In the genomic region with DNA sequence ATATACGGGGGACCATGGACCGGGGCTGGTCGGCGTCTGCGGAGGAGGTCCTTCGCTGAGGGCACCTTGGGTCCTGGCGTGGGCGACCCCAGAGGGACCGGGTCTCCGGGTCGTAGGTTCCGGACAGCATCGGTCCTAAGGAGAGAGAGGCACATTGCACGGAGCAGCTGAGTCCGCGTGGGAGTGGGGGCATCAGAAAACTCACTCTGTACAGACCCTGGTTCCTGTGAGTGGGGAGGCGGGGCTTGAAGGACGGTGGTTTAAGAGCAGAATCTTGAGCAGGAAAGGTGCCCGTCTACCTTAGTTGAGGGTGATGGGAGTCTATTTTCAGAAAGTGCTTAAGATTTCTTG, we compare ENCODE assay signal across 8 mouse cellular contexts. TPM values are rescaled to one million over a fixed set of nuclear protein-coding genes. Genes with fewer than 3 reads are reported as not detected.
DNase-seq lines count a peak whose midpoint lies in the region; ATAC-seq and TF ChIP-seq lines count a peak whose summit lies in the region.

No protein-coding gene starts in this region.

- under 1% methylated on average over 19 of the region's 19 CpGs for WGBS in kidney, adult 2 months
- under 1% methylated on average over 19 of the region's 19 CpGs for WGBS in forebrain, embryonic 14.5 days
- WGBS in limb, embryonic 15.5 days = 2% methylated on average over 19 of the region's 19 CpGs
- whole genome bisulfite sequencing in neural tube, embryonic 15.5 days = 0% methylated on average over 19 of the region's 19 CpGs

- H3K4me3 ChIP-seq in kidney, adult 2 months (ENCODE audit: insufficient read depth, low read depth, low read length) = peak overlapping the region; percentile 81
- H3K4me3 ChIP-seq in forebrain, embryonic 14.5 days (ENCODE audit: low read depth, low read length) = peak overlapping the region; percentile 91
- H3K4me3 ChIP-seq in limb, embryonic 15.5 days = peak overlapping the region; percentile 83
- H3K4me3 ChIP-seq in neural tube, embryonic 15.5 days (replicated peaks) = peak overlapping the region; percentile 87

- H3K9ac ChIP-seq in forebrain, embryonic 14.5 days (ENCODE audit: low read length) = peak overlapping the region; percentile 90
- H3K9ac ChIP-seq in limb, embryonic 15.5 days = peak overlapping the region; percentile 90
- peak overlapping the region; percentile 98 for H3K9ac ChIP-seq in neural tube, embryonic 15.5 days (replicated peaks)

- no peaks in the 10 kb centered on the region for H3K27me3 ChIP-seq in kidney, adult 2 months (replicated peaks; ENCODE audit: control insufficient read depth, insufficient read depth, low read length)
- H3K27me3 ChIP-seq in forebrain, embryonic 14.5 days (replicated peaks; ENCODE audit: control insufficient read depth, insufficient read depth, low read length) = no peaks in the 10 kb centered on the region
- H3K27me3 ChIP-seq in limb, embryonic 15.5 days = no peaks in the 10 kb centered on the region
- no peaks in the 10 kb centered on the region for H3K27me3 ChIP-seq in neural tube, embryonic 15.5 days (replicated peaks)

- no peak for DNase-seq in kidney, adult 2 months
- DNase-seq in kidney, postnatal 10 days = no peak
- DNase-seq in MN1 (ENCODE audit: low spot score) = peak; percentile 16
- no peak for DNase-seq in forebrain, embryonic 14.5 days (ENCODE audit: low spot score)
- no peak for DNase-seq in cerebellum, adult 8-10 months
- no peak for DNase-seq in adrenal gland, adult (ENCODE audit: inconsistent age in 2 of 2, low spot score in 1 of 2)

- no peak; the same call in 1 of the 2 replicates for ATAC-seq in forebrain, embryonic 14.5 days
- peak; percentile 7; the same call in 1 of the 2 replicates for ATAC-seq in limb, embryonic 15.5 days (ENCODE audit: insufficient number of reproducible peaks, low FRiP score, low TSS enrichment, low read depth)
- ATAC-seq in neural tube, embryonic 15.5 days (ENCODE audit: low FRiP score) = peak; percentile 36

- peaks cover 14% of the 10 kb centered on the region; the same call in 1 of the 2 replicates for H3K4me1 ChIP-seq in kidney, adult 2 months (ENCODE audit: control insufficient read depth, insufficient read depth, low read length)
- peaks cover 15% of the 10 kb centered on the region for H3K4me1 ChIP-seq in forebrain, embryonic 14.5 days (ENCODE audit: control insufficient read depth, insufficient read depth, low read length)
- H3K4me1 ChIP-seq in limb, embryonic 15.5 days = peaks cover 21% of the 10 kb centered on the region
- H3K4me1 ChIP-seq in neural tube, embryonic 15.5 days = peaks cover 31% of the 10 kb centered on the region

- H3K36me3 ChIP-seq in kidney, adult 2 months (ENCODE audit: control insufficient read depth, insufficient read depth, low read length) = peaks cover 2% of the 10 kb centered on the region; the same call in 1 of the 2 replicates
- H3K36me3 ChIP-seq in forebrain, embryonic 14.5 days (ENCODE audit: control insufficient read depth, insufficient read depth, low read length) = peaks cover 48% of the 10 kb centered on the region
- peaks cover 40% of the 10 kb centered on the region for H3K36me3 ChIP-seq in limb, embryonic 15.5 days
- H3K36me3 ChIP-seq in neural tube, embryonic 15.5 days = peaks cover 39% of the 10 kb centered on the region

- TF ChIP-seq CTCF in kidney, adult 2 months (conservative IDR thresholded peaks at IDR 0.05; ENCODE audit: insufficient read depth, insufficient read length, low read depth, low read length) = no peak

- peak overlapping the region; percentile 68 for H3K27ac ChIP-seq in kidney, adult 2 months (ENCODE audit: insufficient read depth, low read depth, low read length)
- H3K27ac ChIP-seq in forebrain, embryonic 14.5 days (ENCODE audit: low read depth, low read length) = peak overlapping the region; percentile 88
- H3K27ac ChIP-seq in limb, embryonic 15.5 days = peak overlapping the region; percentile 95
- peak overlapping the region; percentile 98 for H3K27ac ChIP-seq in neural tube, embryonic 15.5 days (replicated peaks)

- H3K4me2 ChIP-seq in forebrain, embryonic 14.5 days (ENCODE audit: low read length) = peak overlapping the region; percentile 69
- peak overlapping the region; percentile 75 for H3K4me2 ChIP-seq in limb, embryonic 15.5 days
- peak overlapping the region; percentile 74 for H3K4me2 ChIP-seq in neural tube, embryonic 15.5 days

- no peaks in the 10 kb centered on the region for H3K9me3 ChIP-seq in forebrain, embryonic 14.5 days (replicated peaks; ENCODE audit: control insufficient read depth, low read length)
- no peaks in the 10 kb centered on the region for H3K9me3 ChIP-seq in limb, embryonic 15.5 days
- no peaks in the 10 kb centered on the region for H3K9me3 ChIP-seq in neural tube, embryonic 15.5 days (replicated peaks)

- TF ChIP-seq POLR2A in kidney, adult 2 months (IDR thresholded peaks at IDR 0.05; ENCODE audit: low read depth, low read length) = no peak

RNA-seq across cellular contexts. Expression of a gene that starts 0.3 kb away (rescaled TPM):
- 17.0 and 20.7 TPM in 2 replicates for polyA plus RNA-seq in kidney, adult 2 months (2012; rRNA removed)
- 70.2 and 91.1 TPM in 2 replicates for polyA plus RNA-seq in forebrain, embryonic 14.5 days (2014; fragmentation: Nextera tagmentation; extraction: Ambion mirVana)
- polyA plus RNA-seq in limb, embryonic 15.5 days (2015; fragmentation: Nextera tagmentation; extraction: Ambion mirVana) = 44.2 and 49.4 TPM in 2 replicates
- 77.0 and 83.6 TPM in 2 replicates for polyA plus RNA-seq in neural tube, embryonic 15.5 days (2015; fragmentation: Nextera tagmentation; extraction: Ambion mirVana)

RNA-seq across cellular contexts. Expression of a gene that starts 0.8 kb away (rescaled TPM):
- 32.0 and 53.8 TPM in 2 replicates for polyA plus RNA-seq in kidney, adult 2 months (2012; rRNA removed)
- polyA plus RNA-seq in forebrain, embryonic 14.5 days (2014; fragmentation: Nextera tagmentation; extraction: Ambion mirVana) = 13.6 and 16.2 TPM in 2 replicates
- 22.9 and 24.5 TPM in 2 replicates for polyA plus RNA-seq in limb, embryonic 15.5 days (2015; fragmentation: Nextera tagmentation; extraction: Ambion mirVana)
- 25.0 and 25.8 TPM in 2 replicates for polyA plus RNA-seq in neural tube, embryonic 15.5 days (2015; fragmentation: Nextera tagmentation; extraction: Ambion mirVana)

RNA-seq across cellular contexts. Expression of a gene that starts 28.8 kb away (rescaled TPM):
- polyA plus RNA-seq in kidney, adult 2 months (2012; rRNA removed) = 50.3 and 93.5 TPM in 2 replicates
- 4.2 and 5.3 TPM in 2 replicates for polyA plus RNA-seq in forebrain, embryonic 14.5 days (2014; fragmentation: Nextera tagmentation; extraction: Ambion mirVana)
- 26.6 and 33.1 TPM in 2 replicates for polyA plus RNA-seq in limb, embryonic 15.5 days (2015; fragmentation: Nextera tagmentation; extraction: Ambion mirVana)
- polyA plus RNA-seq in neural tube, embryonic 15.5 days (2015; fragmentation: Nextera tagmentation; extraction: Ambion mirVana) = 8.5 and 44.8 TPM in 2 replicates

RNA-seq across cellular contexts. Expression of a gene that starts 48.0 kb away (rescaled TPM):
- polyA plus RNA-seq in kidney, adult 2 months (2012; rRNA removed) = 345 and 570 TPM in 2 replicates
- 24.5 and 30.9 TPM in 2 replicates for polyA plus RNA-seq in forebrain, embryonic 14.5 days (2014; fragmentation: Nextera tagmentation; extraction: Ambion mirVana)
- polyA plus RNA-seq in limb, embryonic 15.5 days (2015; fragmentation: Nextera tagmentation; extraction: Ambion mirVana) = 50.6 and 66.1 TPM in 2 replicates
- polyA plus RNA-seq in neural tube, embryonic 15.5 days (2015; fragmentation: Nextera tagmentation; extraction: Ambion mirVana) = 49.2 and 55.1 TPM in 2 replicates
